Mouse (Mus musculus): Measurements from ENCODE around the gene Nfkbil1. TPM values are rescaled to one million over a fixed set of nuclear protein-coding genes. Genes with fewer than 3 reads are reported as not detected.

The Nfkbil1 gene
- polyA plus RNA-seq, 1 experiment from 2014 or later = 11.2 TPM

DNA sequence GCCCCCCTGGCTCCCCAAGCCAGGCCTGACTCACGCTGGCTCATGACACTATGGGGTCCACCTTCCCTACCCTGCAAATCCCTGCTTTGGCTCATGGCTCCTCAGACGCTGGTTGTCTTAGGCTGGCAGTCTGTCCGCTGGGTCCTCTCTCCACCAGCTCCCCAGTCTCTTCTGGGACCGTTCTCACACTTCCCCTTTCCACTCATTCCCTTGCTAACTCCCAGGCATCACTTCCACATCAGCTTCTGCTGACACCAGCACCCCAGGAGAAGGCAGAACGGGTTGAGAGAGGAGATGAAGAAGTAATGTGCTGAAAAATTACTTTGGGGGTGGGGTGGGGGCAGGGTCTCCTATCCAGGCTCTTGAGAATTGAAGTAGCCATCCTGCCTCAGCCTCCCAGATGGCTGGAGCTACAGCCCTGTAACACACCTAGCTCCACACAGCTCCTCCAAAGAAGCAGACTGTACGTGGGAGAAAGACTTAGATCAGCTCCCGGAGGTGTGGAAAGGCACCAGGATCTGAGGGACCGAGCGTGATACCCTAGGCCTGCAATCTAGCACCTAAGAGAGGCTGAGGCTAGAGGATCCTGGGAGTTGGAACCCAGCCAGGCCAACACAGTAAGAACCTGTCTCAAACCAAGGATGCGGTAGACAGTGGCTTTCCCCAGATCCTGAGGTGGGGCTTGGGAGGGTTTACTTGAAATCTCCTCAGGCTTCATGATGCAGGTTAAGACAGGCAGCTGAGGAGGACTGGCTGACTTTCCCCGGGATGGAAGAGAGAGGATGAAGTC, 63.0 kb downstream of the Nfkbil1 start:
- Histone ChIP-seq H3K9me3 (ENCODE audit: low read length) (no peaks in the 10 kb centered on the region), H3K27me3 (replicated peaks; ENCODE audit: insufficient read depth, low read length) (no peaks in the 10 kb centered on the region), H3K4me2 (replicated peaks; ENCODE audit: low read depth, low read length) (no peak overlapping the region), H3K4me1 (ENCODE audit: insufficient read depth, low read depth, low read length) (no peaks in the 10 kb centered on the region), H3K4me3 (ENCODE audit: low read depth, low read length) (no peak overlapping the region), H3K27ac (ENCODE audit: low read length) (no peak overlapping the region), H3K9ac (replicated peaks; ENCODE audit: low read depth) (no peak overlapping the region), H3K36me3 (ENCODE audit: insufficient read depth, low read length) (no peaks in the 10 kb centered on the region)
- DNase-seq (ENCODE audit: low spot score) (no peak), ATAC-seq (no peak)
- WGBS = 61% methylated on average over 11 of the region's 11 CpGs
- TF ChIP-seq CTCF (IDR thresholded peaks at IDR 0.05) (no peak), EP300 (IDR thresholded peaks at IDR 0.05) (no peak)

Small RNAs within 50 kb of the gene (microRNA-seq; reads per million reads assigned to microRNA genes)
- not detected for gene Mir6973a
- not detected for gene Mir6974
- not detected for gene Mir6975
- not detected for gene Mir8094

Other genes with a start within 250 kb of the Nfkbil1 start
- gene Vars, start 234.8 kb downstream of the Nfkbil1 start, polyA plus RNA-seq (2015; fragmentation: Nextera tagmentation; extraction: Ambion mirVana) = 24.6 and 24.7 TPM in 2 replicates
- 0.30 and 0.36 TPM in 2 replicates for gene Vwa7, start 219.2 kb downstream of the Nfkbil1 start, polyA plus RNA-seq (2015; fragmentation: Nextera tagmentation; extraction: Ambion mirVana)
- 1.7 TPM in 2 replicates for gene Sapcd1, start 207.8 kb downstream of the Nfkbil1 start, polyA plus RNA-seq (2015; fragmentation: Nextera tagmentation; extraction: Ambion mirVana)
- gene Msh5, start 189.0 kb downstream of the Nfkbil1 start, polyA plus RNA-seq (2015; fragmentation: Nextera tagmentation; extraction: Ambion mirVana) = 1.8 and 2.4 TPM in 2 replicates
- 343 and 355 TPM in 2 replicates for gene Clic1, start 185.8 kb downstream of the Nfkbil1 start, polyA plus RNA-seq (2015; fragmentation: Nextera tagmentation; extraction: Ambion mirVana)
- 238 and 247 TPM in 2 replicates for gene Ddah2, start 176.8 kb downstream of the Nfkbil1 start, polyA plus RNA-seq (2015; fragmentation: Nextera tagmentation; extraction: Ambion mirVana)
- 3.5 and 4.9 TPM in 2 replicates for gene Ly6g6c, start 170.4 kb downstream of the Nfkbil1 start, polyA plus RNA-seq (2015; fragmentation: Nextera tagmentation; extraction: Ambion mirVana)
- 2.1 and 2.3 TPM in 2 replicates for gene Mpig6b, start 169.6 kb downstream of the Nfkbil1 start, polyA plus RNA-seq (2015; fragmentation: Nextera tagmentation; extraction: Ambion mirVana)
- 2.8 and 3.1 TPM in 2 replicates for gene Ly6g6e, start 158.9 kb downstream of the Nfkbil1 start, polyA plus RNA-seq (2015; fragmentation: Nextera tagmentation; extraction: Ambion mirVana)
- gene Ly6g6d, start 157.7 kb downstream of the Nfkbil1 start, polyA plus RNA-seq (2015; fragmentation: Nextera tagmentation; extraction: Ambion mirVana) = 14.4 and 14.7 TPM in 2 replicates
- 0.71 and 0.74 TPM in 2 replicates for gene Ly6g6f, start 150.2 kb downstream of the Nfkbil1 start, polyA plus RNA-seq (2015; fragmentation: Nextera tagmentation; extraction: Ambion mirVana)
- gene Abhd16a, start 146.5 kb downstream of the Nfkbil1 start, polyA plus RNA-seq (2015; fragmentation: Nextera tagmentation; extraction: Ambion mirVana) = 104 and 111 TPM in 2 replicates
- gene Ly6g5c, start 127.5 kb downstream of the Nfkbil1 start, polyA plus RNA-seq (2015; fragmentation: Nextera tagmentation; extraction: Ambion mirVana) = not detected in 2 replicates
- gene Ly6g5b, start 120.4 kb downstream of the Nfkbil1 start, polyA plus RNA-seq (2015; fragmentation: Nextera tagmentation; extraction: Ambion mirVana) = 0.60 and 0.69 TPM in 2 replicates
- gene Gpank1, start 114.3 kb downstream of the Nfkbil1 start, polyA plus RNA-seq (2015; fragmentation: Nextera tagmentation; extraction: Ambion mirVana) = 16.0 and 18.5 TPM in 2 replicates
- 203 and 207 TPM in 2 replicates for gene Csnk2b, start 113.7 kb downstream of the Nfkbil1 start, polyA plus RNA-seq (2015; fragmentation: Nextera tagmentation; extraction: Ambion mirVana)
- gene D17H6S53E, start 109.4 kb downstream of the Nfkbil1 start, polyA plus RNA-seq (2015; fragmentation: Nextera tagmentation; extraction: Ambion mirVana) = 14.4 and 16.3 TPM in 2 replicates
- gene Apom, start 103.7 kb downstream of the Nfkbil1 start, polyA plus RNA-seq (2015; fragmentation: Nextera tagmentation; extraction: Ambion mirVana) = 0.19 and 0.27 TPM in 2 replicates
- gene Bag6, start 100.6 kb downstream of the Nfkbil1 start, polyA plus RNA-seq (2015; fragmentation: Nextera tagmentation; extraction: Ambion mirVana) = 34.8 and 35.8 TPM in 2 replicates
- 74.1 and 86.0 TPM in 2 replicates for gene Prrc2a, start 70.9 kb downstream of the Nfkbil1 start, polyA plus RNA-seq (2015; fragmentation: Nextera tagmentation; extraction: Ambion mirVana)
- 9.9 and 10.3 TPM in 2 replicates for gene Aif1, start 59.7 kb downstream of the Nfkbil1 start, polyA plus RNA-seq (2015; fragmentation: Nextera tagmentation; extraction: Ambion mirVana)
- gene Lst1, start 47.4 kb downstream of the Nfkbil1 start, polyA plus RNA-seq (2015; fragmentation: Nextera tagmentation; extraction: Ambion mirVana) = 24.8 and 27.5 TPM in 2 replicates
- gene Ltb, start 41.4 kb downstream of the Nfkbil1 start, polyA plus RNA-seq (2015; fragmentation: Nextera tagmentation; extraction: Ambion mirVana) = 2.3 and 3.0 TPM in 2 replicates
- gene Tnf, start 33.8 kb downstream of the Nfkbil1 start, polyA plus RNA-seq (2015; fragmentation: Nextera tagmentation; extraction: Ambion mirVana) = 0.95 and 3.7 TPM in 2 replicates
- 0.11 TPM in 1 of 2 replicates, not detected in the other for gene Lta, start 30.4 kb downstream of the Nfkbil1 start, polyA plus RNA-seq (2015; fragmentation: Nextera tagmentation; extraction: Ambion mirVana)
- gene Gm16181, start 15.0 kb downstream of the Nfkbil1 start, polyA plus RNA-seq (2015; fragmentation: Nextera tagmentation; extraction: Ambion mirVana) = 0.60 TPM in 1 of 2 replicates, not detected in the other
- gene Atp6v1g2, start 2.1 kb downstream of the Nfkbil1 start, polyA plus RNA-seq (2015; fragmentation: Nextera tagmentation; extraction: Ambion mirVana) = 4.7 and 6.1 TPM in 2 replicates
- gene Ddx39b, start 6.0 kb upstream of the Nfkbil1 start, polyA plus RNA-seq (2015; fragmentation: Nextera tagmentation; extraction: Ambion mirVana) = 161 and 170 TPM in 2 replicates
- gene H2-D1, start 26.9 kb upstream of the Nfkbil1 start, polyA plus RNA-seq (2015; fragmentation: Nextera tagmentation; extraction: Ambion mirVana) = 530 and 579 TPM in 2 replicates
- 0.11 and 0.19 TPM in 2 replicates for gene H2-Q1, start 84.6 kb upstream of the Nfkbil1 start, polyA plus RNA-seq (2015; fragmentation: Nextera tagmentation; extraction: Ambion mirVana)
- 10.3 and 10.4 TPM in 2 replicates for gene H2-Q2, start 106.5 kb upstream of the Nfkbil1 start, polyA plus RNA-seq (2015; fragmentation: Nextera tagmentation; extraction: Ambion mirVana)
- 8.1 and 8.9 TPM in 2 replicates for gene H2-Q4, start 143.8 kb upstream of the Nfkbil1 start, polyA plus RNA-seq (2015; fragmentation: Nextera tagmentation; extraction: Ambion mirVana)
- 0.74 and 0.86 TPM in 2 replicates for gene H2-Q6, start 189.1 kb upstream of the Nfkbil1 start, polyA plus RNA-seq (2015; fragmentation: Nextera tagmentation; extraction: Ambion mirVana)
- gene H2-Q7, start 203.4 kb upstream of the Nfkbil1 start, polyA plus RNA-seq (2015; fragmentation: Nextera tagmentation; extraction: Ambion mirVana) = 3.1 and 4.0 TPM in 2 replicates
- gene H2-Q10, start 234.3 kb upstream of the Nfkbil1 start, polyA plus RNA-seq (2015; fragmentation: Nextera tagmentation; extraction: Ambion mirVana) = 1.5 and 2.0 TPM in 2 replicates